Mouse (Mus musculus) kidney, postnatal 0 days (tissue): ENCODE results near the gene Prl. TPM values are rescaled to one million over a fixed set of nuclear protein-coding genes. Genes with fewer than 3 reads are reported as not detected.
"Not testable (repeated sequence)": the region's sequence is repeated elsewhere in the genome, so short reads cannot be mapped to it uniquely, and the experiment has no call there.

ENCODE experiments used
- ATAC-seq: fragments of 200-750 bp; cut with Nextera tagmentation; replicated peaks from 2 replicates; pipeline ENCODE4 v1.8.0; 2017; ENCODE audit warnings: low read depth, moderate number of reproducible peaks, moderate TSS enrichment, moderate library complexity; ENCODE audit not compliant: low FRiP score
- DNase-seq: peaks from one replicate; pipeline ENCODE4 v3.0.0-alpha.2; 2016; ENCODE audit warnings: low spot score
- H3K27ac ChIP-seq: fragments of 300-500 bp; sonication (generic); 2 replicates; pipeline ENCODE4 v1.5.1; 2014; ENCODE audit warnings: mild to moderate bottlenecking
- H3K27me3 ChIP-seq: fragments of 300-500 bp; sonication (generic); 2 replicates; pipeline ENCODE4 v1.6.1; 2014; ENCODE audit warnings: low read length, mixed read lengths; ENCODE audit not compliant: insufficient read depth
- H3K36me3 ChIP-seq: fragments of 300-500 bp; sonication (generic); 2 replicates; pipeline ENCODE4 v1.6.1; 2014; ENCODE audit warnings: low read length, mixed read lengths; ENCODE audit not compliant: insufficient read depth
- H3K4me1 ChIP-seq: fragments of 300-500 bp; sonication (generic); replicated peaks from 2 replicates; pipeline ENCODE4 v1.6.1; 2014; ENCODE audit warnings: antibody characterized with exemption, low read length, mixed read lengths; ENCODE audit not compliant: insufficient read depth
- H3K4me2 ChIP-seq: fragments of 300-500 bp; sonication (generic); 2 replicates; pipeline ENCODE4 v1.6.1; 2014; ENCODE audit warnings: mild to moderate bottlenecking, low read length, moderate library complexity, mixed read lengths
- H3K4me3 ChIP-seq: fragments of 300-500 bp; sonication (generic); replicated peaks from 2 replicates; pipeline ENCODE4 v1.5.1; 2014; ENCODE audit warnings: low read depth, low read length
- H3K9ac ChIP-seq: fragments of 300-500 bp; sonication (generic); 2 replicates; pipeline ENCODE4 v1.6.1; 2014; ENCODE audit warnings: low read depth, low read length
- H3K9me3 ChIP-seq: fragments of 300-500 bp; sonication (generic); replicated peaks from 2 replicates; pipeline ENCODE4 v1.6.1; 2016; ENCODE audit warnings: low read length, inconsistent platforms, mixed read lengths
- CTCF ChIP-seq: IDR thresholded peaks from 2 replicates; pipeline ENCODE4 v1.5.1; 2016; ENCODE audit warnings: antibody characterized with exemption, low read depth, mild to moderate bottlenecking, moderate library complexity
- WGBS: fragments of 180-500 bp; shearing (Covaris S2); extraction: QIAGEN DNeasy Blood & Tissue Kit; methylation state at CpG from one replicate; pipeline ENCODE4 v1.1.7; 2014; 5-methylcytosine and 5-hydroxymethylcytosine counted together
- polyA plus RNA-seq: library from polyadenylated mRNA; unstranded; fragments of >200 nt; fragmentation: Nextera tagmentation; extraction: Ambion mirVana; gene quantifications from 2 replicates; pipeline ENCODE4 v1.2.1, GENCODE M21; 2015

Gene Prl
- polyA plus RNA-seq, 1 experiment from 2014 or later: not detected

- Histone ChIP-seq H3K9me3 (no peaks in the 10 kb centered on the region), H3K4me1 (no peaks in the 10 kb centered on the region; the same call in 1 of the 2 replicates), H3K36me3 (no peaks in the 10 kb centered on the region), H3K27me3 (no peaks in the 10 kb centered on the region), H3K4me2 (no peak overlapping the region), H3K9ac (no peak overlapping the region), H3K4me3 (no peak overlapping the region), H3K27ac (no peak overlapping the region)
- WGBS: 81% methylated on average over 2 of the region's 2 CpGs
- no peak for TF ChIP-seq CTCF
- DNase-seq (no peak), ATAC-seq (no peak)
Observed at GRCm38 (mm10) chr13:27032998-27033397, 24.4 kb upstream of the Prl start.

DNA sequence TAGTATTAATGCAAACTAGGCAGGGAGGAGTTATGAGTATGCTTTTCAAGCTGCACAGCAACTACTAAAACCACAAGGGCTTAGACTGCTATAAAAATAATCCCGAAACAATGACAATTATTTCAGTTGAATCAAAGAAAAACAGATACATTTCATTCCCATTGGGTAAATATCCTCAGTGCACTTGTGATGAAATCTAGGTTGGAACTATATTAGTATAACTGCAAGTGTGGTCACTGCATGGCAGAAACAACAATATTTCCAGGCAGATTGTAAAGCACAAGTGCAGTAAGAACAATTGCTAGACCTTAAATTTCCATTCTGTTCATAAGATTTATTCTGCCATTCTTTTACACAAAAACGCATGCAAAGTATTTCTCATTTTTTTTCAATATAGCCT, 15.2 kb upstream of the Prl start:
- Histone ChIP-seq H3K27me3 (no peaks in the 10 kb centered on the region), H3K9me3 (no peaks in the 10 kb centered on the region), H3K27ac (no peak overlapping the region), H3K9ac (no peak overlapping the region), H3K36me3 (no peaks in the 10 kb centered on the region), H3K4me3 (no peak overlapping the region), H3K4me1 (no peaks in the 10 kb centered on the region), H3K4me2 (no peak overlapping the region)
- DNase-seq: no peak
- 81% methylated on average over 2 of the region's 2 CpGs for WGBS
- no peak for ATAC-seq
- TF ChIP-seq CTCF: no peak

- WGBS: 43% methylated on average over 1 of the region's 1 CpGs
- no peak for TF ChIP-seq CTCF
- Histone ChIP-seq H3K36me3 (no peaks in the 10 kb centered on the region), H3K4me1 (no peaks in the 10 kb centered on the region), H3K9ac (no peak overlapping the region), H3K27me3 (no peaks in the 10 kb centered on the region), H3K4me2 (no peak overlapping the region), H3K9me3 (no peaks in the 10 kb centered on the region), H3K27ac (no peak overlapping the region), H3K4me3 (no peak overlapping the region)
- DNase-seq (no peak), ATAC-seq (no peak)
Observed at GRCm38 (mm10) chr13:27043326-27043725, 14.0 kb upstream of the Prl start.

DNA sequence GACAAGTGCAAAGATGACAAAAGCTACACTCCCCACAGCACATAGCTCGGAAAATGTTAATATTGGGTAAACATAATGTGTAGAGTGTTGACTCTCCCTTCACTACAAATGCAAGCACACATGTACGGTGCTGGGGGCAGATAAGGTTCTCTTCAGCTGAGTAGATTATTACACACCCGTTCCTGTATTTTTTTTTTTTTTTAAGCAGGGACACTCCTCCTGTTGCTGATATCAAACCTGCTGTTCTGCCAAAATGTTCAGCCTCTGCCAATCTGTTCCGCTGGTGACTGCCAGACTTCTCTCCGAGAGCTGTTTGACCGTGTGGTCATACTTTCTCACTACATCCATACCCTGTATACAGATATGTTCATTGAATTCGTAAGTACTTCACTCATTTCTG, 1.8 kb downstream of the Prl start:
- no peak for TF ChIP-seq CTCF
- DNase-seq (no peak), ATAC-seq (no peak)
- H3K9me3 ChIP-seq: no peaks in the 10 kb centered on the region
- H3K4me1 ChIP-seq: no peaks in the 10 kb centered on the region
- H3K4me3 ChIP-seq: no peak overlapping the region
- no peaks in the 10 kb centered on the region for H3K36me3 ChIP-seq
- no peak overlapping the region for H3K4me2 ChIP-seq
- H3K27me3 ChIP-seq: no peaks in the 10 kb centered on the region
- H3K9ac ChIP-seq: no peak overlapping the region
- WGBS: 87% methylated on average over 7 of the region's 7 CpGs
- H3K27ac ChIP-seq: no peak overlapping the region

DNA sequence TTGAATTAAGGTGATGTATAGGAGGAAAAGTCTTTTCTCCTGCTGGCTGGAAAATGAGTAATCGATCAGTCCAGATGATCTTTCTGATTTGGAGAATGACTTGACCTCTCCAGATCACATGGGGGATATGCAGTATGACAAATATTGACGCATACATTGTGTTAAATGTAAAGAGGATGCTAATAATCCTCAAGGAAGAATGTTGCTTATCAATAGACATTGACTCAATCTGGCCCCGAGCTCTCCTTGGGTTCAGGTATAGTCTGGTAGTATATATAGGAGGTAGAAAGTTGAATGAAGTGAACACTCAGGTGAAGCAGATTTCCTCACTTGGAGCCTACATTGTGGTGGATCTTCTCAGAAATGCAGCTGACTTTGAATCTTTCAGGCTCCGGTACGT, 36.5 kb downstream of the Prl start, which contains the start of gene Prl3d1:
Gene Prl3d1 (plus strand): TSS at position 301 of the 400 bp plus-strand sequence.
- not testable (repeated sequence) for H3K4me3 ChIP-seq, DNase-seq, H3K4me2 ChIP-seq, H3K9ac ChIP-seq, H3K9me3 ChIP-seq, H3K36me3 ChIP-seq, H3K4me1 ChIP-seq, H3K27ac ChIP-seq, H3K27me3 ChIP-seq, ATAC-seq
- 91% methylated on average over 5 of the region's 5 CpGs for WGBS

Other genes with a start within 250 kb of the Prl start
- gene Prl3d1, start 36.6 kb downstream of the Prl start, polyA plus RNA-seq: not detected in 2 replicates
- gene Prl3d2, start 64.1 kb downstream of the Prl start, polyA plus RNA-seq: not detected in 2 replicates
- gene Prl3d3, start 99.2 kb downstream of the Prl start, polyA plus RNA-seq: not detected in 2 replicates
- not detected in 2 replicates for gene Prl3c1, start 139.1 kb downstream of the Prl start, polyA plus RNA-seq
- not detected in 2 replicates for gene Prl3b1, start 184.3 kb downstream of the Prl start, polyA plus RNA-seq
- gene Prl3a1, start 201.9 kb downstream of the Prl start, polyA plus RNA-seq: not detected in 2 replicates